Mouse (Mus musculus) bone marrow macrophage, adult 2 months (primary cell): ENCODE measurements at regions not wholly inside any gene's neighbourhood (a gene's known extent, or its start where the extent isn't known, plus 50 kb on each side); places are given as distances from the start of the nearest gene placed in this dataset.

Source experiments
- H3K27ac ChIP-seq: 2 replicates; pipeline ENCODE4 v1.5.1; 2012; ENCODE audit warnings: low read depth, low read length; ENCODE audit not compliant: insufficient read depth
- H3K4me1 ChIP-seq: 2 replicates; pipeline ENCODE4 v1.6.1; 2012; ENCODE audit warnings: low read length; ENCODE audit not compliant: control insufficient read depth, insufficient read depth
- H3K4me3 ChIP-seq: 2 replicates; pipeline ENCODE4 v1.5.1; 2012; ENCODE audit warnings: mild to moderate bottlenecking, low read length, moderate library complexity; ENCODE audit not compliant: insufficient read depth
- CTCF ChIP-seq: IDR thresholded peaks from 2 replicates; pipeline ENCODE4 v1.5.1; 2012; ENCODE audit warnings: low read depth, mild to moderate bottlenecking, low read length, moderate library complexity
- POLR2A ChIP-seq: IDR thresholded peaks from 2 replicates; pipeline ENCODE4 v1.6.1; 2012; ENCODE audit warnings: mild to moderate bottlenecking, low read depth, low read length, borderline replicate concordance

DNA sequence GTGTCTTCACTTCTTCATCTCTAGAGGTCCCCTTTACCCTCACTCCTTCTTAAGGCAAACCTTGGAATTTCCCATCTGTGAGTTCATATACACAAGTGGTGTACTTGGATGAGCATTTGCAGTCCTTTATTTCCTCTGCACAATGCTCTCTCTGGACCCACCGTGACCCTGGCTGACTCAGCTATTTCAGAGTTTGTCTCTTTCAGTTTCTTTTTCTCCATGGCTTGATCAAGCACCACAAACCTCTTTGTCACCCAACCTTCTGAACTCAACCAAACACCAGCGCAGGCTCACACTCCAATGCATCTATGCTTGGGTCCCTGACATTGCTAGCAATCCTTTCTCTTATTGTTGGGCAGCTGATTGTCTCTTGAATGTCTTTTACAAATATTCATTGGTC lies 118.0 kb upstream of the Runx1 start:
- H3K27ac ChIP-seq = no peak overlapping the region
- H3K4me3 ChIP-seq = no peak overlapping the region
- peaks cover 5% of the 10 kb centered on the region for H3K4me1 ChIP-seq
- no peak for TF ChIP-seq CTCF
- TF ChIP-seq POLR2A = no peak

DNA sequence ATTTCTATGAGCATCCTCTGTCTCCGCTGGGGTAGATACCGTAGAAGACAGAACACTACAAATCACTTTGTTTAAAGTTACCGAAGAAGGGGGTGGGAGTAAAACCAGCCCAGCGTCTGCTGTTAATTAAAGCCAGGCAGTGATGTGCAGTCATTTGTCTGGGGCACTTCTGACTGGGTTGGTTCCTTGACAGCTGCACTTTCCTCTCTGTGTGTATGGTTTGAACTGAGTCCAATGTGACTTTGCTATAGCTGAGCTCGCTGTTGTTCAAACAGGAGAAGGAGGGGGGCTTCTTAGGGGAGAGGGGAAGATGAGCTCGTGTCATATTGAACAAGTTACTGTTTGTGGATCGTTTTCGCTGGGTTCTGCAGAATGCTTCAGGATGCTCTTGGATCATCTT lies 113.7 kb upstream of the Runx1 start:
- peaks cover 7% of the 10 kb centered on the region for H3K4me1 ChIP-seq
- TF ChIP-seq CTCF (no peak), POLR2A (no peak)
- no peak overlapping the region for H3K27ac ChIP-seq
- H3K4me3 ChIP-seq = no peak overlapping the region

DNA sequence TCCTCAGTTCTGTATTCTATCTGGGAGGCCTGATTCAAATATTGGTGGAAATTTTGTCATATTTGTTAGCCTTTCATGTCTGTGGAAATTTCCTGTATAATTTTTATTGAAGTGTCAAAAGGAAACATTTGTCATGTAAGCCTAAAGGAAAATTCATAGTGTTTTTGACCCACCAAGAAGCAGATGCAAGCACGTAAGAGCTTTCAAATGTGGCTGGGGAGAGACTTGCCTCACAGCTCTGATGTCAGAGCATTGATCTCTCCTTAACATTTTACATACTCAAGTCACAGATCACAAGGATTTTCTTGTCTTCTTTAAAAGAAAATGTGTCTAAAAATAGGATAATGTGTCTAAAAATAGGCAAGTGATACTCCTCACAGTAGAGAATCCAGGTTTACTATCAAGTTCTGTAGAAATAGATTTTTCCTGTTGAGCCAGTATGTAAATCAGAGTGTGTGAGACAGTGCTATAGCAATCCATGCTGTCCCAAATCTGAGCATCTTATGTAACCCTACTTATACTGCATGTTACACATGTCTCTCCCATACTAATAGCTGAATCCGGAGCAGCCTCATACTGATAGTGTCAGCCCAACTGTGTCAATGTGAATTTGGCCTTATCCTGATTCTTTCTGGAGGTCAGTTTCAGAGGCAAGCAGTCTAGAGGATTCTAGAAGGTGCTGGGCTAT lies 110.0 kb upstream of the Runx1 start:
- TF ChIP-seq CTCF = no peak
- TF ChIP-seq POLR2A = no peak
- Histone ChIP-seq H3K4me1 (0 out of 2 replicates have a peak, but pooled peaks cover 2% of the 10 kb centered on the region), H3K27ac (no peak overlapping the region), H3K4me3 (no peak overlapping the region)

DNA sequence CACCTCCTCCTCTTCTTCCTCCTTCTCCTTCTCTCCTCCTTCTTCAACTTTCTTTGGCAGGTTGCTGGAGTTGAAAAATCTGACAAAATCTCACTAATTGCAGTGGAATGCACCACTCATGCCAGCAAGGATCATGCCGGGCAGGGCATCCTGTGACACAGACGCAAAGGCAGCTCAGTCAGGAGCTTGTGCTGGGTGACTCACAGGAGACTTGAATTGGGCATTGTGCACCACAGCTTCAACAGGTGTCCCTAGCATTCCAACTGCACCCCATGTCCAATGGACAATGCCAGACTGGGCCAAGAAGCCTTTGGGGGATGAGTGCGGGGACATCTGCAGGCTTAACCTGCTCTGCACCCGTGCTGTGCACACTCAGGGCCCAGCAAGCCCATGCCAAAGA lies 104.2 kb upstream of the Runx1 start:
- Histone ChIP-seq H3K27ac (no peak overlapping the region), H3K4me3 (no peak overlapping the region), H3K4me1 (peaks cover 10% of the 10 kb centered on the region; the same call in 1 of the 2 replicates)
- TF ChIP-seq CTCF (no peak), POLR2A (no peak)

DNA sequence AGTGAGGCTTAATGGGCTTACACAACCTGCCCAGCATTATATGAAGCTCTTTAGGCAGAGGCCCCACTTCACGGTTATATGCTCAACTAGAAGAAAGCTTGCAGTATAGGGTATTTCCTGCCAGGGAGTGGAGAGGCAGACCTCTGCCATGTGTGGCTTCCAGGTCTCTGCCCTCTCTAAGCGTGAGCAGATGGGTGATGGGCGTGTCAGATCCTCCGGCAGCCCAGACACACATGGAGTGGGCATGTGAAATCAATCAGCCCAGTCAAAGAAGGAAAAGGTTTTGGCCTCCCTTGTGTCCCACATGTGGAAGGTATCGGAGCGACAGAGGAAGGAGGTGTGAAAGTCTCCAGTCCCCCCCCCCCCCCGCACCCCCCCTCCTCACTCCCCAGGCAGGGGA lies 102.3 kb upstream of the Runx1 start:
- peaks cover 10% of the 10 kb centered on the region; the same call in 1 of the 2 replicates for H3K4me1 ChIP-seq
- TF ChIP-seq CTCF (no peak), POLR2A (no peak)
- no peak overlapping the region for H3K27ac ChIP-seq
- no peak overlapping the region for H3K4me3 ChIP-seq

DNA sequence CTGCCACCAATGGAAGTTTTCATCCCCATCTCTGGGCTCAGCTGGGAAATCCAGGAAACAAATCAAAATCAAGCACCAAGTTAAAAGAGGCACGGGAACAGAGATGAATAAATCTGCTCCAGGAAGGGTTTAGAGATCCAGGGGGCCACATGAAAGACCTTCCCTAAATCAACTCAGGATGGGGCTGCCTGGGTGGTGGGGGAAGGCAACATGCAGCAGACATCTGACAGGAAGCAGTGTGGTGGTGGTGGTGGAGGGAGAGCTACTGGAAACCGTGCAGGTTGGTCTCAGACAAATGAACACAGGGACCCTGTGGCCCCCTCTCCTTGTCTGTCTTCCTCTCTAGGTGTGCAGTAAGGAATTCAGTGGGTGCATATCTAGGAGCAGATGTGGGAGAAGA lies 101.7 kb upstream of the Runx1 start:
- Histone ChIP-seq H3K27ac (no peak overlapping the region), H3K4me3 (no peak overlapping the region), H3K4me1 (peaks cover 10% of the 10 kb centered on the region; the same call in 1 of the 2 replicates)
- TF ChIP-seq POLR2A (no peak), CTCF (no peak)

DNA sequence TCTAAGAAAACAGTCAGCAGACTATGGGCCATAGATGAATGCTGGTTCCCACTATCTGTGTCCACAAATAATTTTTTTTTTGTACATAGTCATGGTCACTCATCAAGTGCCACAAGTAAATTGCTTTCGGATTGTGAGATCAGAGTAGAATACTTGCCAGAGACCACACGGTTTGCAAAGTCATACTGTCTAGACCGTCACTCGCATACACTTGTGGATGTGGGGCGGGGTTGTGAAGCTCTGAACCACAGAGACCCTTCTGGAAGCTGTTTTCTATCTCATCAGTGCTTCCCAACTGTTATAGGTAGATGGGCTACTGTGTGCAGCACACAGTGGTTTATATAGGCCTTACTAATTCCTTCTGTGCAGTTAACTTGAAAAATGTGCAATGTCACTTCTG lies 100.9 kb upstream of the Runx1 start:
- H3K27ac ChIP-seq = no peak overlapping the region
- peaks cover 10% of the 10 kb centered on the region; the same call in 1 of the 2 replicates for H3K4me1 ChIP-seq
- TF ChIP-seq CTCF (no peak), POLR2A (no peak)
- H3K4me3 ChIP-seq = no peak overlapping the region

DNA sequence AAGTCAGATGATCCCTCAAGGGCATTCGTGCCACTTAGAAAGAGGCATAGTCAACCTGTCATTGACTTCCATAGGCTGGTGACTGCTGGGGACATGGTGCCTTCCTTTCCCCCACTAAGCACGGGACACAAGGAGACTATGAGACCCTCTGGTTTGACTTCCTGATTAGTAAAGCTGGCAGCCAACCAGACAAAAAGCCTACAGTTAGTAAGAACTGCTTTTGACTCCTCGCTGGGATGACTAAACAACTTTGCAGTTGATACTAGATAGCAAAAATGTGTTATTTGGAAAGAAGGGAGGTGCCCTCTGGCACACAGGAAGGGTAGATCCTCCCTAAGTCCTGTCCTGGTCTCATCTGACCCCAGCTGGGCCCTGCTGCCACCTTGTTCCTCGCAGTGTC lies 95.0 kb upstream of the Runx1 start:
- Histone ChIP-seq H3K27ac (no peak overlapping the region), H3K4me3 (no peak overlapping the region)
- TF ChIP-seq CTCF = no peak
- no peak for TF ChIP-seq POLR2A

DNA sequence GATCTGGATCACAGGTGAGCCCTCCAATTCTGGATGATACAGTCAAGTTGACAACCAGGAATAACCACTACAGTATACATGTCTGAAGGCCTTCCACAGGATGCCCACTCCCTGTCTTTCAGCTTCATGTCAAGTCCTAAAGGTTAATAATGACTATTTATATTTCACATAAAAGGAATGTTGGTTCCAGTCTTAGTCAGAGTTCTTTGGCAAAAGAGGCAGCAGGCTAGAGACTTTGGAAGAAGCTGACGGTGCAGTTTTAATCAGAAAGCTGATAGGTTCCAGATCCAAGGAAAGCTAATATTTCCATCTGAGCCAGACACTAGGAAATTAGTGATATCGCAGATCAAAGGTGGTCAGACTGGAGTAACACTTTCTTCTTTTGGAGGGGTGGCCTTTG lies 91.4 kb upstream of the Runx1 start:
- Histone ChIP-seq H3K4me3 (no peak overlapping the region), H3K27ac (no peak overlapping the region), H3K4me1 (no peaks in the 10 kb centered on the region)
- no peak for TF ChIP-seq POLR2A
- no peak for TF ChIP-seq CTCF

More for the DNA sequence above, 95.0 kb upstream of the Runx1 start:
- H3K4me1 ChIP-seq = no peaks in the 10 kb centered on the region

DNA sequence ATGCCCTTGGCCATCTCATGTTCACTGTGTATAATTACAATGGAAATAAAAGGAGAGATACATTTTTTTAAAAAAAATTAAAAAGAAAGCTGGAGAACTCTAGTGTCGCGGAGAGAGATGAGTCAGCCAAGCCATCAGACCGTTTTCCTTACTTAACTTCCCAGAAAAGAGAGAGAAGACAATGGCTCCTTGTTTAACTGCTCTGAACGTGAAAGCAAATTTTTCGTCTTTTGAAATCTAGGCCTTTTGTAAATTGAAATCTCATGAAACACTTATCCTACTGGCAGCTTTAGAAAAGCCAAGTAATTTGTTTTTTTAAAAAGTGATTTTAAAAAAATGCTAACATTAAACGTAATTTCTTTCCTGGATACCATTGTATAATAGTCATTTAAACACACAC lies 89.7 kb upstream of the Runx1 start:
- Histone ChIP-seq H3K4me1 (no peaks in the 10 kb centered on the region), H3K4me3 (no peak overlapping the region), H3K27ac (no peak overlapping the region)
- TF ChIP-seq CTCF (no peak), POLR2A (no peak)

DNA sequence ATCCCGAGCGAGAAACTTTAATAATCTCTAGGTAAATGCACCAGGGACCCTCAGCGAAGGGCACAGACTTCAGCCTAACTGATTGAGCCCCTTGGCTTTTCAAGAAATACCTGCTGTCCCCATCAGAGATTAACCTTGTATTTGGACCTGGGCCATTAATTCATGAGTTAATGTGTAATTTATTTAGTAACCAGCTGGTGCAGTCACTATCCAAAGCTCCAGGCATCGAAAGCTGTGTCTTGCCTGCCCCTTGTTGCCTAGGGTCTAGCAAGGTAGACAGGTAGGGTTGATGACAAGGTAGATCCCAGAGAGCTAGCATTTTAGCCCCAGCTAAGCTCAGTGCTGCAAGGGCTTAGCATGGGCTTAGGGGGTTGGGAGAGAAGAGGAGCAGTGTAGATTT lies 80.9 kb upstream of the Runx1 start:
- H3K4me3 ChIP-seq = no peak overlapping the region
- no peaks in the 10 kb centered on the region for H3K4me1 ChIP-seq
- TF ChIP-seq POLR2A (no peak), CTCF (no peak)
- H3K27ac ChIP-seq = no peak overlapping the region
